In the genomic region with DNA sequence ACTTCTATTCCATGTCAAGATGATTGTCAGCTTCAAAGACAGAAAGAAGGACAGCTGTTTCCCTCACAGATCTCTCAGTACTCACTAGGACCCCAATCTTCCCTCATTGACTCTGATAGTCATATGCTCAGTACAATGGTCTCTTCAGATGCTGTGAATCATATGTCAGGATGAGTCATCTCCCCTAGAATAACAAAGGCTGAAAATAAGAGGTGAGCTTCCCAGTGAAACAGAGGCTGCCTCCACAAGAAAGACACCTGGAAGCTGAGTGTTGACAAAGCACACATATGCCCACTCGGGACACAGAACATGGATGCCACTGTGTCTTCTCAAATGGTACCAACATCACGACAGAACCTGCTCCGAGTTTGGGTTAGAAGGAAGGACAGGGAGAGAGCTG, we compare ENCODE assay signal across 21 mouse cellular contexts.
DNase-seq lines count a peak whose midpoint lies in the region; ATAC-seq and TF ChIP-seq lines count a peak whose summit lies in the region.
"Had no signal": no experiment of that assay in that cellular context is flagged by ENCODE, and none has a peak within 500 bp of the region (broad histone marks: within the 10 kb centered on the region; RNA-seq: fewer than 3 reads in every experiment).

No protein-coding gene starts in this region.

- H3K4me1 ChIP-seq in cerebellum, adult 2 months (ENCODE audit: control insufficient read depth, insufficient read depth, low read length): peaks cover 26% of the 10 kb centered on the region

- 67% methylated on average over 3 of the region's 3 CpGs for WGBS in cerebellum, adult 2 months
- WGBS in macrophage (ENCODE audit: missing documents): 90% methylated on average over 3 of the region's 3 CpGs

- H3K36me3 ChIP-seq in macrophage (ENCODE audit: inconsistent target): no peaks in the 10 kb centered on the region
- H3K36me3 ChIP-seq: embryonic facial prominence, embryonic 15.5 days; forebrain, embryonic 15.5 days; heart, embryonic 15.5 days had no signal

- TF ChIP-seq POLR2A in cerebellum, adult 2 months (IDR thresholded peaks at IDR 0.05; ENCODE audit: borderline replicate concordance, insufficient read depth, low read length): no peak

- no peaks in the 10 kb centered on the region for H3K79me2 ChIP-seq in macrophage (ENCODE audit: inconsistent target)

- no peak for ATAC-seq in CD4-positive, CD25-positive, alpha-beta regulatory T cell, adult 4 months
- ATAC-seq: forebrain, embryonic 15.5 days; intestine, embryonic 16.5 days had no signal

- peak overlapping the region; percentile 64; the same call in 1 of the 2 replicates for H3K27ac ChIP-seq in cerebellum, adult 2 months (ENCODE audit: insufficient read depth, low read length)
- H3K27ac ChIP-seq in macrophage: peak overlapping the region; percentile 52
- H3K27ac ChIP-seq: embryonic facial prominence, embryonic 15.5 days; heart, embryonic 15.5 days; hindbrain, embryonic 14.5 days had no signal

- DNase-seq in cerebellum, adult 2 months: peak; percentile 29 to 50
- DNase-seq in cerebellum, postnatal 14 days: no peak
- DNase-seq in 3T3-L1 (ENCODE audit: low read depth, low spot score) (peak; percentile 69), NIH3T3 (ENCODE audit: low read depth) (peak; percentile 29)
- no peak for DNase-seq in adrenal gland, postnatal 10 days
- DNase-seq: adrenal gland, postnatal 14 days; B cell, adult 2 months; embryo, embryonic 11 days; gastrocnemius, postnatal 36 days; heart, adult 11 months; heart, postnatal 14 days; kidney, adult 2 months had no signal

- no peaks in the 10 kb centered on the region for H3K27me3 ChIP-seq in cerebellum, adult 2 months (ENCODE audit: control insufficient read depth, insufficient read depth, low read length)
- H3K27me3 ChIP-seq: CH12.LX; embryonic facial prominence, embryonic 15.5 days; forebrain, embryonic 15.5 days; heart, embryonic 15.5 days had no signal

- no peak for TF ChIP-seq CTCF in cerebellum, adult 2 months (IDR thresholded peaks at IDR 0.05; ENCODE audit: borderline replicate concordance, insufficient read depth, low read depth, low read length)

- H3K4me3 ChIP-seq in cerebellum, adult 2 months (replicated peaks; ENCODE audit: insufficient read depth, low read depth, low read length): no peak overlapping the region
- H3K4me3 ChIP-seq in macrophage (ENCODE audit: inconsistent target): no peak overlapping the region
- H3K4me3 ChIP-seq: embryonic facial prominence, embryonic 15.5 days; erythroblast, embryonic 14.5 days; forebrain, embryonic 15.5 days; heart, embryonic 15.5 days had no signal

Comparison
In these comparisons a context has a peak if more than half of its experiments do, and no peak if none do; other contexts are left out.
1. DNase-seq: peak in cerebellum, adult 2 months (2 of 2), 3T3-L1 (single experiment) and NIH3T3 (single experiment); none in cerebellum, postnatal 14 days (0 of 2) and adrenal gland, postnatal 10 days (single experiment).